11 mouse cellular contexts compared by ENCODE assay signal in the genomic region with DNA sequence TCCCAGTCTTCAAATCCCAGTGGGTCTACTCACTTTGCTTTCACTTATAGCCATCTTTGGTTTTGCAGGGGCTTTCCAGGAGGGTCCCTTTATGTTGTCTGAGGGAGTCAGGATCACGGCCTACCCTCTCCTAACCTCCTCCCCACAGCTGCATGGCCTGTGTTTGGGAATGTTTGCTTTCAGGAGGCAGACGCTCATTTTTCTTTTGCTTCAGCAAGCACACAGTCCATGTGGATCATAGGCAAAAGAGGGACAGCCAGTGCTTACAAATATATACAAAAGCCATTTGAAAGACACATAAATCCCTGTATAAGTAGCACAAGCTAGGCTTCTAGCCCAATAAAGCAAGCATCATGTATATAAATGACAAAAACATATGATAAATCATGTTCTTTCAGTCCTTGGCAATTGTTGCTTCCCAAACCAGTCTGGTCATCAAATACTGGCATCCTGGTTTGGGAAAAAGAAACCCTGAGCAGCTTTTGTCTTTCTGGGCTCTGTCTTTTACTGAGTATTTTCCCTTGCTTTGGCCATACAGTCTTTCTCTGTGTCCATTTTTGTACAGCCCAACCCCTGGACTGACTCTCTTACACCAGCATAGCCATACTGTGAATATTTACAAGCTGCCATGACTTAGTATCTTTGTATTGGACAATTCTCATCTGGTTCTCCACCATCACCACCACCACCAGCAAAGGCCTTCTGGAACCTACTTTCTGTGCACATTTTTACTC.
"Had no signal": no experiment of that assay in that cellular context is flagged by ENCODE, and none has a peak within 500 bp of the region (broad histone marks: within the 10 kb centered on the region; RNA-seq: fewer than 3 reads in every experiment).

No protein-coding gene starts in this region.

- H3K27ac ChIP-seq: hindbrain, embryonic 15.5 days; left cerebral cortex, adult 2 months; limb, embryonic 12.5 days; liver, embryonic 13.5 days; midbrain, embryonic 13.5 days had no signal

- H3K36me3 ChIP-seq: hindbrain, embryonic 15.5 days; limb, embryonic 12.5 days; liver, embryonic 13.5 days; midbrain, embryonic 13.5 days had no signal

- H3K4me3 ChIP-seq: hindbrain, embryonic 15.5 days; left cerebral cortex, adult 2 months; limb, embryonic 12.5 days; liver, embryonic 13.5 days; midbrain, embryonic 13.5 days had no signal

- DNase-seq: kidney, adult 8-10 months; kidney, postnatal 14 days; liver; liver, embryonic 13.5 days; liver, postnatal 0 days; lung, postnatal 36 days; right cerebral cortex, postnatal 14 days had no signal

- H3K4me1 ChIP-seq: hindbrain, embryonic 15.5 days; limb, embryonic 12.5 days; liver, embryonic 13.5 days; midbrain, embryonic 13.5 days had no signal

- ATAC-seq: liver, postnatal 0 days; midbrain, embryonic 13.5 days had no signal

- H3K27me3 ChIP-seq: hindbrain, embryonic 15.5 days; limb, embryonic 12.5 days; liver, embryonic 13.5 days; midbrain, embryonic 13.5 days had no signal

- H3K9me3 ChIP-seq: hindbrain, embryonic 15.5 days; limb, embryonic 12.5 days; liver, embryonic 13.5 days; midbrain, embryonic 13.5 days had no signal

- H3K9ac ChIP-seq: hindbrain, embryonic 15.5 days; limb, embryonic 12.5 days; liver, embryonic 13.5 days; liver, postnatal 0 days; midbrain, embryonic 13.5 days had no signal

- H3K4me2 ChIP-seq: hindbrain, embryonic 15.5 days; limb, embryonic 12.5 days; liver, embryonic 13.5 days; midbrain, embryonic 13.5 days had no signal
